Mouse (Mus musculus): ENCODE measurements at regions not wholly inside any gene's neighbourhood (a gene's known extent, or its start where the extent isn't known, plus 50 kb on each side); places are given as distances from the start of the nearest gene placed in this dataset.

- TF ChIP-seq CTCF (IDR thresholded peaks at IDR 0.05; ENCODE audit: extremely low read depth, insufficient read length, insufficient replicate concordance, low read depth, low read length) (no peak), POLR2A (IDR thresholded peaks at IDR 0.05; ENCODE audit: low read depth, low read length) (no peak)
Observed at GRCm38 (mm10) chr10:118769751-118770150, 100.3 kb downstream of the Dyrk2 start.
